Mouse (Mus musculus): Measurements from ENCODE around the gene Slit3. TPM values are rescaled to one million over a fixed set of nuclear protein-coding genes. Genes with fewer than 3 reads are reported as not detected.

The Slit3 gene
- total and polyA plus RNA-seq, 2 experiments: 0.09 to 0.12 TPM

- Histone ChIP-seq H3K4me1 (ENCODE audit: control insufficient read depth, insufficient read depth, low read length) (no peaks in the 10 kb centered on the region), H3K27ac (replicated peaks; ENCODE audit: insufficient read depth, low read depth, low read length) (no peak overlapping the region), H3K4me3 (ENCODE audit: insufficient read depth, low read depth, low read length) (no peak overlapping the region), H3K79me2 (ENCODE audit: control insufficient read depth, insufficient read depth, low read length) (no peaks in the 10 kb centered on the region), H3K9ac (ENCODE audit: low read depth, low read length) (no peak overlapping the region), H3K36me3 (ENCODE audit: control insufficient read depth, insufficient read depth, low read length) (no peaks in the 10 kb centered on the region), H3K27me3 (ENCODE audit: control insufficient read depth, insufficient read depth, low read length) (no peaks in the 10 kb centered on the region; the same call in 1 of the 2 replicates)
- no peak for DNase-seq (ENCODE audit: extremely low read depth, low read depth, low spot score)
- TF ChIP-seq CTCF (IDR thresholded peaks at IDR 0.05; ENCODE audit: low read depth, low read length) (no peak), POLR2A (IDR thresholded peaks at IDR 0.05; ENCODE audit: extremely low read depth, insufficient read depth, low read length) (no peak)
- 48% methylated on average over 11 of the region's 11 CpGs for WGBS
Observed at GRCm38 (mm10) chr11:35639428-35639827, 518.4 kb downstream of the Slit3 start.

- Histone ChIP-seq H3K79me2 (ENCODE audit: control insufficient read depth, insufficient read depth, low read length) (no peaks in the 10 kb centered on the region), H3K4me1 (ENCODE audit: control insufficient read depth, insufficient read depth, low read length) (no peaks in the 10 kb centered on the region), H3K27me3 (ENCODE audit: control insufficient read depth, insufficient read depth, low read length) (no peaks in the 10 kb centered on the region), H3K4me3 (ENCODE audit: insufficient read depth, low read depth, low read length) (no peak overlapping the region), H3K36me3 (ENCODE audit: control insufficient read depth, insufficient read depth, low read length) (no peaks in the 10 kb centered on the region), H3K9ac (ENCODE audit: low read depth, low read length) (no peak overlapping the region), H3K27ac (replicated peaks; ENCODE audit: insufficient read depth, low read depth, low read length) (no peak overlapping the region)
- DNase-seq (ENCODE audit: extremely low read depth, low read depth, low spot score): no peak
- WGBS: 86% methylated on average over 10 of the region's 10 CpGs
- no peak for TF ChIP-seq POLR2A (IDR thresholded peaks at IDR 0.05; ENCODE audit: extremely low read depth, insufficient read depth, low read length)
- no peak for TF ChIP-seq CTCF (IDR thresholded peaks at IDR 0.05; ENCODE audit: low read depth, low read length)
Observed at GRCm38 (mm10) chr11:35651286-35651685, 530.3 kb downstream of the Slit3 start.

GRCm38 (mm10) chr11:35655836-35656235 is 534.8 kb downstream of the Slit3 start:
- TF ChIP-seq POLR2A (IDR thresholded peaks at IDR 0.05; ENCODE audit: extremely low read depth, insufficient read depth, low read length): no peak
- no peaks in the 10 kb centered on the region for H3K27me3 ChIP-seq (ENCODE audit: control insufficient read depth, insufficient read depth, low read length)
- DNase-seq (ENCODE audit: extremely low read depth, low read depth, low spot score): no peak

GRCm38 (mm10) chr11:35657582-35657981 is 536.6 kb downstream of the Slit3 start:
- no peak for DNase-seq (ENCODE audit: extremely low read depth, low read depth, low spot score)
- no peaks in the 10 kb centered on the region for H3K4me1 ChIP-seq (ENCODE audit: control insufficient read depth, insufficient read depth, low read length)
- TF ChIP-seq POLR2A (IDR thresholded peaks at IDR 0.05; ENCODE audit: extremely low read depth, insufficient read depth, low read length): no peak
- no peak overlapping the region for H3K27ac ChIP-seq (replicated peaks; ENCODE audit: insufficient read depth, low read depth, low read length)
- H3K9ac ChIP-seq (ENCODE audit: low read depth, low read length): no peak overlapping the region
- no peaks in the 10 kb centered on the region for H3K36me3 ChIP-seq (ENCODE audit: control insufficient read depth, insufficient read depth, low read length)
- H3K27me3 ChIP-seq (ENCODE audit: control insufficient read depth, insufficient read depth, low read length): no peaks in the 10 kb centered on the region
- H3K79me2 ChIP-seq (ENCODE audit: control insufficient read depth, insufficient read depth, low read length): no peaks in the 10 kb centered on the region
- no peak overlapping the region for H3K4me3 ChIP-seq (ENCODE audit: insufficient read depth, low read depth, low read length)
- 84% methylated on average over 6 of the region's 6 CpGs for WGBS

More at GRCm38 (mm10) chr11:35655836-35656235, 534.8 kb downstream of the Slit3 start:
- Histone ChIP-seq H3K79me2 (ENCODE audit: control insufficient read depth, insufficient read depth, low read length) (no peaks in the 10 kb centered on the region), H3K36me3 (ENCODE audit: control insufficient read depth, insufficient read depth, low read length) (no peaks in the 10 kb centered on the region), H3K9ac (ENCODE audit: low read depth, low read length) (no peak overlapping the region), H3K4me1 (ENCODE audit: control insufficient read depth, insufficient read depth, low read length) (no peaks in the 10 kb centered on the region), H3K4me3 (ENCODE audit: insufficient read depth, low read depth, low read length) (no peak overlapping the region), H3K27ac (replicated peaks; ENCODE audit: insufficient read depth, low read depth, low read length) (no peak overlapping the region)

- no peaks in the 10 kb centered on the region for H3K4me1 ChIP-seq (ENCODE audit: control insufficient read depth, insufficient read depth, low read length)
- H3K27me3 ChIP-seq (ENCODE audit: control insufficient read depth, insufficient read depth, low read length): no peaks in the 10 kb centered on the region
- H3K9ac ChIP-seq (ENCODE audit: low read depth, low read length): no peak overlapping the region
- no peak overlapping the region for H3K4me3 ChIP-seq (ENCODE audit: insufficient read depth, low read depth, low read length)
- no peaks in the 10 kb centered on the region for H3K79me2 ChIP-seq (ENCODE audit: control insufficient read depth, insufficient read depth, low read length)
- no peaks in the 10 kb centered on the region for H3K36me3 ChIP-seq (ENCODE audit: control insufficient read depth, insufficient read depth, low read length)
- TF ChIP-seq POLR2A (IDR thresholded peaks at IDR 0.05; ENCODE audit: extremely low read depth, insufficient read depth, low read length): no peak
- no peak for TF ChIP-seq CTCF (IDR thresholded peaks at IDR 0.05; ENCODE audit: low read depth, low read length)
- DNase-seq (ENCODE audit: extremely low read depth, low read depth, low spot score): no peak
- WGBS: 81% methylated on average over 4 of the region's 4 CpGs
- no peak overlapping the region for H3K27ac ChIP-seq (replicated peaks; ENCODE audit: insufficient read depth, low read depth, low read length)
Observed at GRCm38 (mm10) chr11:35660967-35661366, 539.9 kb downstream of the Slit3 start.

- no peak for DNase-seq (ENCODE audit: extremely low read depth, low read depth, low spot score)
- H3K4me3 ChIP-seq (ENCODE audit: insufficient read depth, low read depth, low read length): no peak overlapping the region
- no peaks in the 10 kb centered on the region for H3K4me1 ChIP-seq (ENCODE audit: control insufficient read depth, insufficient read depth, low read length)
- no peak overlapping the region for H3K27ac ChIP-seq (replicated peaks; ENCODE audit: insufficient read depth, low read depth, low read length)
- TF ChIP-seq CTCF (IDR thresholded peaks at IDR 0.05; ENCODE audit: low read depth, low read length): no peak
- no peak for TF ChIP-seq POLR2A (IDR thresholded peaks at IDR 0.05; ENCODE audit: extremely low read depth, insufficient read depth, low read length)
- no peak overlapping the region for H3K9ac ChIP-seq (ENCODE audit: low read depth, low read length)
- WGBS: 94% methylated on average over 3 of the region's 3 CpGs
- H3K36me3 ChIP-seq (ENCODE audit: control insufficient read depth, insufficient read depth, low read length): no peaks in the 10 kb centered on the region
- H3K27me3 ChIP-seq (ENCODE audit: control insufficient read depth, insufficient read depth, low read length): no peaks in the 10 kb centered on the region
- H3K79me2 ChIP-seq (ENCODE audit: control insufficient read depth, insufficient read depth, low read length): no peaks in the 10 kb centered on the region
Observed at GRCm38 (mm10) chr11:35662945-35663344, 541.9 kb downstream of the Slit3 start.
